Mouse (Mus musculus) yolk sac, embryonic 10.5 days (tissue): ENCODE measurements around the gene Rtn2.

Experiments used
- DNase-seq: peaks from one replicate; pipeline ENCODE4 v3.0.0-alpha.2; 2017; ENCODE audit warnings: low spot score

The Rtn2 gene

DNA sequence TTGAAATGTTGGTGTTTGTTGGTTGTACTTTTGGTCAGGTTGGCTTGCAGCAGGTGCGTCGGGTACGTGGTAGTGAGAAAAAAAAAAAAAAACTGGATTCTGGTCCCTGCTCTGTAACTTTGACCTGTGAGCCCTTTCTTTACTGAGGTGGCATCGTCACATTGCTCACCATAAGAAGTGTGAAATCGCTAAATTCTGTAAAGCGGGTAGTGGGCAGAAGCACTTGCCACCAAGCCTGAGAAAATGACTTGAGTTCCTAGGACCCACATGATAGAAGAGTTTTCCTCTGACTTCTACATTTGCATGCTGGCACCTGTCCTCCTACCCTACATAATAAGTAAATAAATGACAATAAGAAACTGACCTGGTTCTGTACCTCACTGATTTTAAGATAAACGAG lies 38.2 kb downstream of the Rtn2 start:
- DNase-seq = no peak

DNA sequence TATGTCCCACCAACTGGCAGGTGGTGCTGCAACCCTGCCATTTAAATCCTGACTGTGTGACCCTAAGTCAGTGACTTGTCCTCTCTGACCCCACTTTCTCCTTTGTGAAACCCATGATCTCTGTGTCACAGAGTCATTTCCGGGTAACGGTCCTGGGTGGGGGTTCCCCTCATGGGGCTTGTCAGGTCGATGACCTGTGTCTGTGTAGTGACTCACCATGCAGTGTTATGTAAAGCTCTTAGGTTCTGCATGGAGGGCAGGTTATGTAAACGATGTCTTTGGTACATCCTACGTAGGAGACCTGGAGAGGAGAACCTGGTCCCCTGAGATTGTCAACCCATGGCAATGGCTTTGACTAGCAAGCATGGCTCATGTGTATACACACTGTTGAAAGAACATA lies 39.0 kb downstream of the Rtn2 start:
- no peak for DNase-seq

DNA sequence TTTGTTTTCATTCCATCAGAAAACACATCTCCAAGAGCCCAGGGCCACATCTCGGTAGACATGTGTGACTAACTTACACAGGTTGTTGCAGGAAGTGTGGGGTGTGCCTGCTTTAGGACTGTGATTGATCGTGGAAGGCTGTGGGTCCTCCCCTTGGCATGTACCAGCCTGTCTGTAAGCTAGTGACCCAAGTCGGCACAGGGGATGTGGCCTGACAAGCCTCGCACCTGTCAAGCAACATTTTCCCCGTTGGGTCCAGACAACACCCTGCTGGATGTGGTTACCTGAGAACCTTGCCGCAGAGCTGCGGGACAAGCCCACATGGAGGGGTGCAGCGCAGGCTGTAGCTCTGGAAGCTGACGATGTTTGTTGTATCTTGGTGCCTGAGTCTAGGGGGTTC lies 40.1 kb downstream of the Rtn2 start:
- no peak for DNase-seq

DNA sequence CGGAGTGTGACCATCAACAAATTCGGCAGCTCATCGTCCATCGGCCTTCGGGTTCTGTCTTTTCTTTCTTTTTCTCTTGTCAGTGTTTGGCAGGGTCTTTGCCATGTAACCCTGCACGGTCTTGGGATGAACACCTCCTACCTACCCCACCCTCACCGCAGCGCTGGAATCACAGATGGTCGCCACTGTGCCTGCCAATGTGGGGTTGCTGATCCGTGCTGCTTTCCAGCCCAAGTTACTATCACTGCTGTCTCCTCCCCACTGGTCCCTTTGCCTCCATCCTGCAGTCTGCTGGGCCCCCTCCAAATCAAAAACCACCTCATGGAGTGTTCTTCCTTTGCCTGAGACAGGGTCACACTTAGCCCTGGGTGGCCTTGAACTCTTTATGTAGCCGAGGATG lies 41.8 kb downstream of the Rtn2 start:
- DNase-seq = no peak

DNA sequence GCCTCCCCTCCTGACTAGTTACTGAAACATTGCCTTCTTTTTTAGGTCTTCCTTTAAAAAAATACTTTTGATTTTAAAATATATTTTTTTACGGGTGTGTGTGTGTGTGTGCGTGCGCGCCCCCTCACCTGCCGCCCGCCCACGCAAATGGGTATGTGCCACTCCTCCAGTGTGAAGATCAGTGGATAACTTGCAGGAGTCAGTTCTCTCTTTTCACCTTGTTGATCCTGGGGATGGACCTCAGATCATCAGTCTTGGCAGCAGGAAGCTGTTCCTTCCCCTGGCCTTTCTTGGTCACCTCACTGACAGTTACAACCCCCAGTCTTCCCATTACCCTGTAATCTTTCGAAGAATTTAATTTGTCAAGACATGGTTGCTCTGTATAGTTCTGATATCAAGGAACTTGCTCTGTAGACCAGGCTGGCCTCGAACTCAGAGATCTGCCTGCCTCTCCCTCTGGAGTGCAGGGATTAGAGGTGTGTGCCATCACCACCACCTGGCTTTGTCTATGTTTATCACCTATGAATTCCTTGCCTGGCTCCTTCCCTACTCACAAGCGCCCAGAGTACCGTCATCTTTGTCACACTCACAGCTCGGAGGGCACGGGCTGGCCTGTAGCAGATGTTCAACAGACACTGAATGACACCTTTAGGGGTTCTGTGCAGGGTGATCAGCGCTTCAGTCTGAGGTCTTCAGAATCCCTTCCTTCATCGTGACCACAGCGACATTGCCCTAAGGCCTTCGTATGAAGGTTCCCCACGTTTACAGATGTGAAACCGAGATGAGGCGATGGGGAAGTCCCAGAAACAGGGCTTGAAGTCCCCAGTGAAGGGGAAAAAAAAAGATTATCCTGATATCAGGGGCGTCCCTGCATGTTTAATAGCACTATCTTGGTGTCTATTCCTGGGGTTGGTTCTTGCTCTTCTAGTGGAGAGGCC lies 43.1 kb downstream of the Rtn2 start:
- DNase-seq = no peak

DNA sequence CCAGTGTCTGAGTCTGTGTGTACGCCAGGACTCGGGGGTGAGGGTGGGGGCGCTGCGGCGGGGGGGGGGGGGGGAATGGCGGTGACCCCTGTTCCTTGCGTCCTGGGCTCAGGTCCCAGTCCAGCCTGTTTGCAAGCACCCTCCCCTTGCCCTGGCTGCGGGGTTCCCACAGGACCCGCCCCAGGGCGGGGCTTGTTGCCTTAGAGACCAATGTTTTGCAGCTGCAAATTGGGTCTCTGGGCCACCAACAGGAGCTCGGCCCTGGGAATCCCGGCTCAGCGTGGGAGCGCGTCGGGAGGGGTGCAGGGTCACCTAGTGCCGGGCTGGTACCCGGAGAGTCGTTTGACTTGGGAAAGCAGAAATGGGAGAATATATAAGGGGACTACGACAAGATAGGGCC lies 43.9 kb downstream of the Rtn2 start:
- DNase-seq = peak; percentile 67

DNA sequence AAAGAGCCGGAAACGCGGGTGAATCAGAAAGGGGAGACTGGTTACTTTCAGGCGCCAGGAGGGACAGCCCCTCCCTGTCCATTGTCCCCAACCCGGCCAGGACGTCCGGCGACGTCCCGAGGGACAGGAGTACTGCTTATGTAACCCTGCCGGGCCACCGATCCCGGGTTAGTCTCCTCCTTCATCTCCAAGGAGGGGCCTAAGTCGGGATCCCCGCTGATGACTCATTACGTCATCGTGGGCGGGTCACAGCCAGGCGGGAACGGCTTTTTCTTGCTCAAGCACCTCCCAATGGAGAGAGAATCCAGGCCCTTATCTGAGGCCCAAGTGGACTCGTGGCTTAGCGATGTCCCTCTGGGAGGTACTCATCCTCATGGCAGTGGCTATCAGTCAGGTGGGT lies 44.7 kb downstream of the Rtn2 start:
- peak; percentile 83 for DNase-seq

DNA sequence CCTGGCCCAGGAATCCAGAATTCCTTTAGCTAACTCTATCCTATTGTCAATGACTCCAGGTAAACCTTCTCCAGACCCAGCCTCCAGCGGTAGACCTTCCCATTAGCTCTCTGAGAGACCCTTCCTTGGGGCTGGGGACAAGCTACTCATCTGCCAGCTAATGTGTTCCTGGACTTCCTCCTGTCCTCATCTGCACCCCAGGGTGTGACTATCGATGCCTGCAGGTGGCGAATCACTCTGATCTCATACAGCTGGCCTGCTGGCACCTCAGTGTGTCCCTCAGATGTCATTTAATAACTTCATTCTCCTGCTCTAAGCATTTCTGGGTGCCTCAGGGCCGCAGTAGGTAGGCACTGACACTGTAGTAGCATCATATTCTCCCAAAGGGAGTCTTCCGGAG lies 45.4 kb downstream of the Rtn2 start:
- no peak for DNase-seq

DNA sequence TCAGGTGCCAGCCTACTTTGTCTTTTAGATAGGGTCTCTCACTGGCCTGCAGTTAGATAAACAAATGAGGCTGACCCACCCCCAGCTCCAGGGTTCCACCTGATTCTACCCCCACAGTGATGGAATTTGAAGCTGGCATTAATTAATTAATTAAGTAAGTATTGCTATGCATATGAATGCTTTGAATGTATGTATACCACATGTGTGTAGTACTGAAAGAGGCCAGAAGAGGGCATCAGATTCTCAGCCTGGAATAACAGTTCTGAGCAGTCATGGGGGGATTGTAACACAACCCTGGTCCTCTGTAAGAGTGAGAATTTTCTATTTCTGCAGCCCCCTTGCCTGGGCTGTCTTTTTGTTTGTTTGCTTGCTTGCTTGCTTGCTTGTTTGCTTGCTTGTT lies 46.0 kb downstream of the Rtn2 start:
- DNase-seq = no peak

DNA sequence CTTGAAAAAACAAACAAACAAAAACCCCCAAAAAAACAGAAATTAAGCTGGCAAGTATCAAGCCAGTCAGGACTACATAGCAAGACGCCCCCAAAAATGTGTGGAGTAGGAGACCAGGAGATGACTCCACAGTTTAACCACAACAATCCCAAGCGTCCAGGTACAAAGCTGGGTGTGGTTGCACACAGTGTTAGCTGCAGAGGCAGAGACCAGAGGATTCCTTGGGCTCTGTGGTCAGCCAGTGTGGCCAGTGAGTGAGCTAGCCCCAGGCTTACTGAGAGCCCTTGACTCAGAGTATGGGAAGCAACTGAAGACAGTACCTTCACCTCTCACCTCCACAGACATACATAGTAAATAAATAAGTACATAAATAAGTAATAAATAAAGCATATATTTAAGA lies 49.5 kb downstream of the Rtn2 start:
- DNase-seq = no peak

DNA sequence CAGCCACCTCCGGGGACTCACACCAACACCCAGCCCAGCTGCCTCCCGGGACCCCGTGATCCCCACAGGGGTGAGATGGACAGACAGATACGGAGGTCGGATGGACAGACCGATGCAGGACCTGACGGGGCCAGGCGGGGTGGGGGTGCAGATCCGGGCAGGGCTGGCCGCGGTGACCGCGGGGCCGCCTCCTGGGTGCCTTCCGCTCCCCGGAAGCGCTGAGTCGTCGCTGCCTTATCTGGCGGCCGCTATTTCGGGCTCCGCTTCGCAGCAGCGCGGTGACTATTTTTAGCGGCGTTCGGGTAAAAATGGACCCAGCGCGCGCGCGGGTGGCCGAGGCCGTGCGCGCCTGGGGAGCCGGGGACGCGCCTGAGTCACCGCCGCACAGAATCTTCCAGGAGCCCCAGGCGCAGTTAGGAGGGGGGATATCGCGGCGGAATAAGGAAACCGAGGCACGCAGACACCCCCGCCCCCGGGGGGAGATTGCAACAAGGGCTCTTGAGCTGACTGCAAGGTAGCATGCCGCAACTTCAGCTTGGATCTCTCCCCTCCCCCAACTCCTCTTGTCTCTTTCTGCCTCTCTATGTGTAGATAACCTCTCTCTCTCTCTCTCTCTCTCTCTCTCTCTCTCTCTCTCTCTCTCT lies 50.4 kb downstream of the Rtn2 start:
- DNase-seq = peak; percentile 68

DNA sequence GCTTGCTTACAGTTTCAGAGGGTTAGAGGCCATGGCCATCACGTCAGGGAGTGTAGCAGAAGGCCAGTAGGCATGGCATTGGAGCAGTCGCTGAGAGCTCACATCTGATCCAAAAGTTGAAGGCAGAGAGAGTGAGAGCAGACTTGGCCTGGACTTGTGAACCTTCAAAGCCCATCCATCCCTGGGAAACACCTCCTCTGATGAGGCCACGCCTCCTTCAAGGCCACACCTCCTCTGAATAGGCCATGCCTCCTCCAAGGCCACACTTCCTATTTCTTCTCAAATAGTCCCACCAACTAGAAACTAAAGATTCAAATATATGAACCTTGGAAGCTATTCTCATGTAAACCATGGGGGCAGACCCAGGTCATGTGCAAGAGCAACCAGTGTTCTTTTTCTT lies 53.2 kb downstream of the Rtn2 start:
- no peak for DNase-seq

DNA sequence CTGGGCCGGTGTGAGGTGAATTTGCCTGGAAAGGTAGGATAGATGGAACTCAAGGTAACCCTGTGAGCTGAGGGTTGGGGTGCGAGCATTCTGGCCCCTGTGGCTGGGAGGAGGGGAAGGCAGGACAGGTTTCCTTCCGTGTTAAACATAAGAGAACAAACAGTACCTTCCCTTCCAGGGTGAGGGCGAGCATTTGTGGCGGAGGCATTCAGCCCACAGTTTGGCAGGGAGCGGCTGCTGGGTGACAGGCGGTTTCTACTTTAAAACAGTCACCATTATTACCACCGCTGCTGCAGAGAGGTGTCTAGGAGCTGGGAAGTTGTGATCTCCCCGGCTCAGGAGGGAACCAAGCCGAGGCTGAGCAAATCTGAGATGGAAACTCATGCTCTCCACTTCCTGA lies 54.7 kb downstream of the Rtn2 start:
- DNase-seq = no peak

DNA sequence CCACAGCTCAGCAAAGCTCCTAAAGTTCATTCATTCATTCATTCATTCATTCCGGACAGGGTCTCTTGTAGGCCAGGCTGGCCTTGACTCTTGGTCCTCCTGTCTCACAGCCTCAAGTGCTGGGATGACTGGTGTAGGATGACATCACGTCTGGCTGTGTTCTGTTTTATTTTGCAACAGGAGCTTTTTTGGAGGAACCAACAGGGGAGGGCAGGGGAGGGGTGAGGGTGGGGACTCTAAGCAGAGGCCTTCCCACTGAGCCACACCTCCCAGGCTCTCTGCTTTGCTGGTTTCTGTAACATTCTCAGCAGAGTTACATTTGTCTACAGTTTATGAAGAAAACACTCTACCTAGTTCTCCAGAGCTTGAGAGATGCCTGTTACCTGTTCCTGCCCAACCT lies 55.6 kb downstream of the Rtn2 start:
- DNase-seq = no peak

DNA sequence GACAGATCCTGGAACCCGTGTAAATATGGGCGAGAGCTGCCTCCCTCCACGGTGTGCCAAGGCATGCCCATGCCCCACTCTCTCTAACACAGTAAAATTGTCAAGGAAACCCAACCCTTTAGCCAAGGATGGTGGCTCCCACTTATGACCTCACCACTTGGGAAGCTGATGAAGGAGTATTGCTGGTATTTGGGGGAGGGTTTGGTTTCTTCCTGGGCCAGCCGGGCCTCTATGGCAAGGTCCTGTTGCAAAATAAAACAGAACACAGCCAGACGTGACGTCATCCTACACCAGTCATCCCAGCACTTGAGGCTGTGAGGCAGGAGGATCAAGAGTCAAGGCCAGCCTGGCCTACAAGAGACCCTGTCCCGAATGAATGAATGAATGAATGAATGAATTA lies 56.2 kb downstream of the Rtn2 start:
- DNase-seq = no peak

DNA sequence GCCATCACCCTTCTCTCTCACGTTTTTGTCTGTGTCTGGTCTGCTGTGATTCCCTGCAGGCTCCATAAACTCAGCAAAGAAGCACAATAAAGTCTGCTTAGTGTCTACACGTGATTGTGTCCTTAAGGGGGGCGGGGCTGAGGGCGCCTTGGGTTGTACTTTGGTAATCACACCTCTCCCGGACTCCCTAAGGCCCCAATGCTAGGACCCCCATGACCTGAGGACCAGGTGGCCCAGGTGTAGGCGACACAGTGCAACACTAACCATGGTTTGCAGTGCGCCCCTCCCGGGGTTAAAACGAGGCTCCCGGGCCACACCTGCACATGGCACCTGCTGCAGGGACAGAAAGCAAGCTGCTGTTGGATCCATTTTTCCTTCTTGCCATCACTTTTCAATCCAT lies 58.8 kb downstream of the Rtn2 start:
- no peak for DNase-seq

DNA sequence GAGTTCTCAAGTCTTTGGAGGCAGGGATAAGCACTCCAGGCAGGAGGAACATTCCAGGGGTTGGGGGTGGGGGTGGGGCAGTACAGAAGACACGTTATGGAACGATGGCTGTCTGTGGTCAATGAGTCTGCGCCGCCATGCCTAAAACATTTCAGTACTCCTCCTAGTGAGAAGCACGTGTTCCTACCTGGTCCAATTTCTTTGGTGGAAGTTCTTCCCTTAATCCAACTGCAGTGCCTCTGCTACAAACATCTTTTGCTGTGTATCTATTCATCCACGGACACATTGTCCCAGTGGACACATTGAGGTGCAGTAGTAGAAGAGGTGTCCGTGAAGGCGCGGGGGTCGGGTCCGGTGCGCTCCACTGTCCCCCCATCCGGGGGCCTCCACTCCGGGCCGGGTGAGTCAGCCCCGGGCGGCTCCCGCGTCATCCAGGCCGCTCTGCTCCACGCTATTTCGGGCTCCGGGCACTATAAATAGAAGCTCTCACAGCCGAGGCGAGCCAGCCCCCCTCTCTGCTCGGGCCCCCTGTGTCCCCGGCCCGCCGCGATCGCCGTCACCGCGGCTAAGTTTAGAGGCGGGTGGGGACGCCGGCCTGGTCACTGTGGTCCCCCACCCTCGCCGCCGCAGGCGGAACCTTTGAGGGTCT lies 59.5 kb downstream of the Rtn2 start:
- DNase-seq = no peak

DNA sequence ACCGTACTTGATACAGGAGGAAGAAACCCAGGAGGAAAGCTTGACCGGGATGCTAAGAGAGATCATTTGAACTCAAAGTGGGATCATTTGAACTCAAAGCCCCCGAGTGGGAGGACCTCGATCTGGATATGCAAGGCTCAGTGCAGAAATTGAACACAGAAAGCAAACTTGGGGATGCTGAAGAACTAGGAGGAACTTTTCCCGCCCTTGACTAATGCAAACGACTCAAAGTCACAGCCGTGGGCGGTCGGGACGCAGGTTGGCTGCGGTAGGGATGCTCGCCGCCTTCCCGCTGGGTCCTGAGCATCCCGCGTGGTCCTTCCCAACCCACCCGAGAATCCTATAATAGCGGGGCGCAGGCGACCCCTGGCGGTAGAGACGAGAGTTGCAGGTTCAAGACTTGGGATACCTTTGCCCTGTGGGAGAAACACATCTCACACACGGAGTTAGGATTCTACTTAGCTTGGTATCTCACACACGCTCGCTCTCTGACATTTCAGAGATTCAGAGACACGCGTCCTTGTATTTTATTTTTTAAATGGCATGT lies 60.1 kb downstream of the Rtn2 start:
- DNase-seq = peak; percentile 67

DNA sequence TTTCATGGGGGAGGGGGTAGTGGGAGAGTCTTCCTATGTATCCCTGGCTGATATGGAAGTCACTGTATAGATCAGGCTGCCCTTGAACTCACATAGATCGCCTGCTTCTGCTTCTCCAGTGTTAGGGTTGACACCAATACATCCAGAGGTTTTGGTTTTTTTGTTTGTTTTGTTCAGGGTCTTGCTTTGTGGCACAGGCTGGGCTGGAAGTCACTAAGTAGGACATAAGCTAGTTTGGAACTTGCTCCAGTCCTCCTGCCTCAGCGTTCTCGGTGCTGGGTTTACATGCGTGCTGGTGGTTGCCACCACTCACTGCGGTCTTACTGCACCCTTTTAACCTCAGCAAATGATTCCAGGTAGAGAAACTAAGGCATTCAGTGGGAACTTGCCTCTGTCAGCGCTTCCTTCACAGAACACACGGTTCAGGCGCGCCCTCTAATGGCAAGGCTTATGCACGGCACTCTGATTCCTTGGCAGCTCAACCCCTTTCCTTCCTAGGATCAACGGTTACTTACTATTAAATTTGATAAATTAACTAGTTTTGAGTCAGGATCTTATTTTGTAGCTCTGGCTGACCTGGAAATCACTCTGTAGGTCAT lies 60.9 kb downstream of the Rtn2 start:
- no peak for DNase-seq

DNA sequence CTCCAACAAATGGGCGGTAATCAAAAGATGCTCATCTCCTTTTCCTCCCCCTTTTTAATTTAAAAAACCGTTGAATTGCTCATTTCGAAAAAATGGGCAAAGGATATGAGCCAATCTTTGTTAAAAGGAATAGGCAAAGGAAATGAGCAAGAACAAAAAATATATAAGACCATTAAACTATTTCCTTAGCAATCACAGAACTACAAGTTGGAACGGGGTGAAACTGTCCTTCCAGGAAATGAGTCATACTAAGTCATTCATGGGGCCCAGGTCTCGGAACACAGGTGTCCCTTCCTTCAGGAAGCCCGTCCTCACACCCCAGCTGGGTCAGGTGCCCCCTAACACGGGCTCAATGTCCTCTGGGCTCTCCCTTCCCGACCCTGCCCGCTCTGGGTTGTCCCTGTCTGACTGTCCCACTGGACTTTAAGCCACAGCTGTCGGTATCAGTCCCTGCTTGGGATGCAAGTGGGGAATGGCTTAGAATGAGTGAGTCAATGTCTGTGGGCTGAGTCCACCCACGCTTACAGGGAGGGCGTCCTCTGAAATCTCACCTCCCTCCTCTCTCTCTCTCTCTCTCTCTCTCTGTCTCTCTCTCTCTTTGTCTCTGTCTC lies 61.9 kb downstream of the Rtn2 start, which contains the start of gene Ercc1:
Ercc1 (plus strand) TSS at position 542 of the 611 bp plus-strand sequence.
- DNase-seq = no peak

DNA sequence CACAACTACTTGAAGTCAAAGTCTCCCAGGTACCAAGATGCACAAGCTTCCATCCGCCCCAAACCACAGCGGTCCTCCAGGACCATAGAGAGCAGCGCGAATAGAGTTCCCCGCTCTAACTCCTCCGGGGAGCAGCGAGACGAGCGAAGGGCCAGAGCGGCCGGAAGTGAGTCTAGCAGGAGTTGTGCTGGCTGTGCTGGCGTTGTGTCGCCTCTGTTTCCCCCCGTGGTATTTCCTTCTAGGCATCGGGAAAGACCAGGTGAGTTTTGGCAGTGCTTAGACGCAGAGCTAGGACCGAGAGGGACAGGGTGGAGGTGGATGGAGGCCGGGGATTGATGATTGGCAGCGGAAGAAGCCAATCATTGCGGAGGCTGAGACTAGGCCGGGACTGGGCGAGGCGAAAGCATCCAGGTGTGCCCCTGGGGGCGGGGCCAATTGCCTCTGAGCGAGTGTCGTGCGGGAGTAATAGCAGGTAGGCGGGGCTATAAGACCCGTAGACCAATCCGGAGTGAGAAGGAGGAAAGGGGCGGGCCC lies 62.6 kb downstream of the Rtn2 start:
- DNase-seq = peak; percentile 98
